Mouse (Mus musculus) neural tube, embryonic 13.5 days (tissue): Measurements from ENCODE around the gene Astn1. TPM values are rescaled to one million over a fixed set of nuclear protein-coding genes. Genes with fewer than 3 reads are reported as not detected.
A peak's percentile ranks its signal among the peaks of the same experiment; 100 is the strongest.

ENCODE experiments used
- ATAC-seq: fragments of 200-750 bp; cut with Nextera tagmentation; 2 replicates; pipeline ENCODE4 v1.8.0; 2017; ENCODE audit warnings: low read depth, mild to moderate bottlenecking, moderate TSS enrichment, moderate library complexity
- H3K27ac ChIP-seq: fragments of 300-500 bp; sonication (generic); replicated peaks from 2 replicates; pipeline ENCODE4 v1.5.1; 2015; ENCODE audit warnings: moderate library complexity, mild to moderate bottlenecking, inconsistent platforms
- H3K27me3 ChIP-seq: fragments of 300-500 bp; sonication (generic); 2 replicates; pipeline ENCODE4 v1.6.1; 2015; ENCODE audit warnings: mild to moderate bottlenecking, inconsistent platforms
- H3K36me3 ChIP-seq: fragments of 300-500 bp; sonication (generic); 2 replicates; pipeline ENCODE4 v1.6.1; 2015; ENCODE audit warnings: mild to moderate bottlenecking, inconsistent platforms
- H3K4me1 ChIP-seq: fragments of 300-500 bp; sonication (generic); replicated peaks from 2 replicates; pipeline ENCODE4 v1.6.1; 2015; ENCODE audit warnings: inconsistent platforms
- H3K4me2 ChIP-seq: fragments of 300-500 bp; sonication (generic); 2 replicates; pipeline ENCODE4 v1.6.1; 2015; ENCODE audit warnings: inconsistent platforms, mild to moderate bottlenecking, moderate library complexity
- H3K4me3 ChIP-seq: fragments of 300-500 bp; sonication (generic); 2 replicates; pipeline ENCODE4 v1.5.1; 2015; ENCODE audit warnings: mild to moderate bottlenecking, inconsistent platforms
- H3K9ac ChIP-seq: fragments of 300-500 bp; sonication (generic); 2 replicates; pipeline ENCODE4 v1.6.1; 2015; ENCODE audit warnings: moderate library complexity, mild to moderate bottlenecking, inconsistent platforms
- H3K9me3 ChIP-seq: fragments of 300-500 bp; sonication (generic); 2 replicates; pipeline ENCODE4 v1.6.1; 2016; ENCODE audit warnings: inconsistent platforms
- WGBS: fragments of 180-500 bp; shearing (Covaris S2); methylation state at CpG from one replicate; pipeline ENCODE4 v1.1.7; 2015; 5-methylcytosine and 5-hydroxymethylcytosine counted together
- polyA plus RNA-seq: library from polyadenylated mRNA; unstranded; fragments of >200 nt; fragmentation: Nextera tagmentation; extraction: Ambion mirVana; gene quantifications from 2 replicates; pipeline ENCODE4 v1.2.1, GENCODE M21; 2015

Astn1 gene
- polyA plus RNA-seq, 1 experiment from 2014 or later = 29.3 TPM

DNA sequence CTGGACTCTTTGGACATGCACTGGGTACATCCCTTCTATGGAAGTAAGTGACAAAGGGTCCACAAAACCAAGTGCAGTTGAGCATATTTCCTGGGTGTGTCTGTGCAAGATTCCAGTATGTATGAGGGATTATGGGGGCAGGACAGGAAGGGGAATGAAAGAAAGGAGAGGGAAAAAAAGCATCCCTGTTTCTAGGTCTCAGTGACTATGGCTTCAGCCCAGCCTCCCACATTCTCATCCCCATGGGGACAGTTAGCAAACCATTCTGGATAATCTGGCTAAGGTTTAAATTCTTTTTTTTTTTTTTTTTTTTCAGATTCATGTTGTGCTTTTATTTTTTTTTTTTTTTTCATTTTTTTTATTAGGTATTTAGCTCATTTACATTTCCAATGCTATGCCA lies 280.2 kb downstream of the Astn1 start:
- Histone ChIP-seq H3K9ac (no peak overlapping the region), H3K4me2 (no peak overlapping the region), H3K27ac (no peak overlapping the region), H3K36me3 (peaks cover 22% of the 10 kb centered on the region; the same call in 1 of the 2 replicates), H3K4me1 (no peaks in the 10 kb centered on the region), H3K4me3 (no peak overlapping the region), H3K9me3 (no peaks in the 10 kb centered on the region), H3K27me3 (no peaks in the 10 kb centered on the region)
- no peak for ATAC-seq

DNA sequence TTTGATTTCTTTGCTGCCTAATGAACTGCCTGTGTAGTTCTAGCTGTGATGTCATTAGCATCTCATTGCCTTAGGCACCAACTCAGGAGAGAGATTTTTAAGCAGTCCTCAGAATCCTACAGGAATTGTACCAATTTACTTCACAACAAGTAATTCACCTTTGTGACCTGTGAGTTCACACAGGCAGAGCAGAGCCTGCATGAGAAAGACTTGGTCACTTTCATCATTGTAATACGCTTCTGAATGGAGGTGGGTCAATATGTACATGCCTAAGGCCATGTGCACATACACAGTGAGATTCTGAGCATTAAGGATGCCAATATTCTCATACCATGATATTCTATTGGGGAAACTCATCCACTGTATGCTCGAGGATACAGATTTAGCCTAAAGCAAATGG lies 290.7 kb downstream of the Astn1 start:
- 85% methylated on average over 2 of the region's 2 CpGs for WGBS
- no peak overlapping the region for H3K4me3 ChIP-seq
- H3K4me1 ChIP-seq = peaks cover 8% of the 10 kb centered on the region
- H3K9me3 ChIP-seq = no peaks in the 10 kb centered on the region
- no peaks in the 10 kb centered on the region for H3K27me3 ChIP-seq
- H3K36me3 ChIP-seq = peaks cover 14% of the 10 kb centered on the region
- ATAC-seq = no peak
- no peak overlapping the region for H3K4me2 ChIP-seq
- H3K9ac ChIP-seq = no peak overlapping the region
- H3K27ac ChIP-seq = no peak overlapping the region

DNA sequence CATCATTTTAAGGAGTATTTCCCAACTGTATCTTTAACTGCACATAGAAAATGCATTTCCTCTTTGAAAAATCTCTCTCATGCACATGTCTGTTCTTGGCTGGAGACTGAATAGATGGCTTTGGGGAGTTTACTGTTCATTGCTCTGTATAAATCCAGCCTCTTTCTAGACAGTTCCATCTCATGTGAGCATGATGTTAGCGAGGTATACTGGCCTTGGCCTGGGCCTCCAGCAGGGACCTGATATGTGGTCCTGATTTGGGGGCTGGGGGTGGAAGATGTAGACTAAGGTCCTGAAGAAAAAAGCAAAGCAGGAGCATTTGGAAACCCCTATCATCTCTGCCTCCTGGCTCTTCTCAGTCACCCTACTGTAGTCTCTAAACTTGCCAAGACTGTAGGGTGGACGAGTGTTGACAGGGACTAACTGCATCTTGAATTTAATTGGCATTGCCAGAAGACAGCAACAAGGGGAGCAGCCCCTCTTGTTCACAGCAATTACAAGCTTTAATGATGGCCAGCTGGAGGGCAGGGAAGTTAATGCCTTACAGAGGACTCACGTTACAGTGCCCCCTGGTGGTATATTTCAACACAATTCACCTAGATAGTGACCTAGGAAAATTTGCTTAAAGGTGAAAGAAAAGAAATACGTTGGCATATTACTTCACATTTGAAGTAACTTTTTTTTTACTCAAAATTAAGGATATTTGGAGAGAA lies 291.9 kb downstream of the Astn1 start:
- peaks cover 26% of the 10 kb centered on the region for H3K36me3 ChIP-seq
- H3K4me2 ChIP-seq = no peak overlapping the region
- H3K9ac ChIP-seq = no peak overlapping the region
- peak; percentile 85 for ATAC-seq
- WGBS = 26% methylated on average over 4 of the region's 4 CpGs
- H3K9me3 ChIP-seq = no peaks in the 10 kb centered on the region
- H3K4me1 ChIP-seq = peaks cover 8% of the 10 kb centered on the region
- no peak overlapping the region for H3K4me3 ChIP-seq
- H3K27me3 ChIP-seq = no peaks in the 10 kb centered on the region
- H3K27ac ChIP-seq = no peak overlapping the region

DNA sequence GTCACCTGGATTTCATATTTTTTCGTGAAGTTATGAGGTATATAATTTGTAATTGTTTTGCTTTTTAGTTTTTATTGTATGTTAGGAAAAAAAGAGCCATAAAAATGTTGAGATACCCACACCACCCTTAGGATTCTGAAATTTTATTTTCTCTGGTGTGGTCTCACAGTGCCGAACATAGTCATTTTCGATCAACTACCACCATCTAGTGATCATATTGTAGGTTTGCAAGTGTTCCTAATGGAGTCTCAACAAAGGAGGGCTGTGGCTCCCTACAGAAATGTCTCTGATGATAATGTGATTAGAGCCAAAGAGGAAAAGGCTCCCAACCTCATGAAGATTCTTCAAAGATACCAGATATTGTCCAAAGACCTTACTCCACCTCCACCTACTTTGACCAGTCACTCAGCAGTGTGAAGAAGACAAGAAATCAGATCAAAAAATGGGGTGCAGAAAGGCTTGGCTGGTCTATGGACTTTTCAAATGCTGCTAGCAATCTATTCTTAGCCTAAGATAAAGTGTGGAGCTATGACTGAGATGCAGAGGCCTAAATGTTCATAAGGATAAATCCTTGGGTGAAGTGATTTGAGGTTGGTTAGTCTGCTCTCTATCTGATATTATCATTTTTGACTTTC lies 292.6 kb downstream of the Astn1 start:
- no peak overlapping the region for H3K27ac ChIP-seq
- no peaks in the 10 kb centered on the region for H3K9me3 ChIP-seq
- H3K36me3 ChIP-seq = peaks cover 33% of the 10 kb centered on the region
- peaks cover 8% of the 10 kb centered on the region for H3K4me1 ChIP-seq
- WGBS = 46% methylated on average over 3 of the region's 3 CpGs
- H3K4me2 ChIP-seq = no peak overlapping the region
- peak overlapping the region; percentile 0; the same call in 1 of the 2 replicates for H3K9ac ChIP-seq
- H3K27me3 ChIP-seq = no peaks in the 10 kb centered on the region
- H3K4me3 ChIP-seq = no peak overlapping the region
- peak; percentile 95 for ATAC-seq

DNA sequence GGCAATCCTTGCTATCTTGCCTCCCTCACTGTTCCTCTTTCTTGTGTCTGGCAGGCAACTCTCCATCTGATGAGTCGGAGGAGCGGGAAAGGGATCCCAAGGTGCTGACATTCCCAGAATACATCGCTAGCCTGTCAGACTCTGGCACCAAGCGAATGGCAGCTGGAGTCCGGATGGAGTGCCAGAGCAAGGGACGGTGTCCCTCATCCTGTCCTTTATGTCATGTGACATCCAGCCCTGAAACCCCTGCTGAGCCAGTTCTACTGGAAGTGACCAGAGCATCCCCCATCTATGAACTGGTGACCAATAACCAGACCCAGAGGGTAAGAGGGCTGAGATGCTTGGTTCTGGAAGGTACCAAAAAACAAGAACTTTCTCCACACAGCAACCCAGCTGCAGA lies 294.9 kb downstream of the Astn1 start:
- no peak overlapping the region for H3K4me3 ChIP-seq
- no peak overlapping the region for H3K9ac ChIP-seq
- H3K9me3 ChIP-seq = no peaks in the 10 kb centered on the region
- 93% methylated on average over 6 of the region's 6 CpGs for WGBS
- no peak overlapping the region for H3K4me2 ChIP-seq
- no peak for ATAC-seq
- peaks cover 38% of the 10 kb centered on the region for H3K36me3 ChIP-seq
- H3K27me3 ChIP-seq = no peaks in the 10 kb centered on the region
- H3K4me1 ChIP-seq = peaks cover 8% of the 10 kb centered on the region
- H3K27ac ChIP-seq = no peak overlapping the region

DNA sequence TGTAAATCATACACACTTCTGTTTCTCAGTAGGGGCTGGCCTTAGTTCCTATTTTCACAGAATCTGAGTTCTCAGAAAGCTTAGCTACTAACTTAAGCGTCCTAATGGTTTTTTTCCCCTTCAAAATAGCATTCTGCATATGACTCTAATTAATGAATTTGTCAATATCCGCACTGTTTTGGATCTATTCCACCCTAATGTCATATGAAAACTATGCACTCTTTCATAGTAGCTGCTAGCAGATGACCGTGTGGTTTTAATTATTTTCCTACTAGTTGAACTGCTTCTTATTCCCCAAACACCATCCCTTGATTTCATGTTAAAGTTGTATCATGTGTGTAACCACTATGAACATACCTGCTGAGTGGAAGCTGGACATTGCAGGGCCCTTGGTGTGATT lies 303.9 kb downstream of the Astn1 start:
- 89% methylated on average over 3 of the region's 3 CpGs for WGBS
- H3K4me2 ChIP-seq = no peak overlapping the region
- H3K9me3 ChIP-seq = no peaks in the 10 kb centered on the region
- H3K27ac ChIP-seq = no peak overlapping the region
- no peak for ATAC-seq
- no peak overlapping the region for H3K9ac ChIP-seq
- H3K27me3 ChIP-seq = no peaks in the 10 kb centered on the region
- peaks cover 48% of the 10 kb centered on the region for H3K36me3 ChIP-seq
- H3K4me3 ChIP-seq = no peak overlapping the region
- H3K4me1 ChIP-seq = no peaks in the 10 kb centered on the region

DNA sequence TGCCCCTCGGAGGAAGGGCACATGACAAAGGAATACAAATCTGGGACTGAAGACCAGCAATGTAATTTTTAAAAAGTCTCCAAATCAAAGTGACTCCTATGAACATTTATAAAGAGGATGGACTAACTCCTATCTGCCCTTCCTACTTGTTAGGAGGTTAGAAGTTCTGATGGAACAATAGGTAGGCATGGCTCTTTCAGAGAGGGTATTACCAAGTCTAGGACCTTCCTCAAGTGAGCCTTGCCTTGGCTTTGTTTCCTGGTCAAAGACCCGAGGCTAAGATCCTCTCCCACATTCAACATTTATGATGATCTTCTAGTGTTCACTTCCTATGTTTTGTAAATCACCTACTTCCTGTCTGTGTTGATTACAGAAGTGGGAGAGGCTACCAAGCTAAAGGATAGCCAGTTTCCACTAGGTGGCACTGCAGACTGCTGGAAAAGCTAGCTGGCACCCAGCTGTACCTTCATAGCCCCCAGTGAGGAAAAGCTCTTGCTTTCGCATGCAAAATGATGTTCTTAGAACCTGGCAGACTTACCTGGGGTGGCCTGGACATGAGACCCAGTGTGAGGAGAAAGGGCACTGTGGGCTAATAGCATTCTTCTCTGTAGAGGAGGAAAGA lies 308.0 kb downstream of the Astn1 start:
- H3K4me1 ChIP-seq = no peaks in the 10 kb centered on the region
- WGBS = 47% methylated on average over 3 of the region's 3 CpGs
- H3K27ac ChIP-seq = no peak overlapping the region
- H3K27me3 ChIP-seq = no peaks in the 10 kb centered on the region
- ATAC-seq = peak; percentile 84
- H3K36me3 ChIP-seq = peaks cover 49% of the 10 kb centered on the region
- no peaks in the 10 kb centered on the region for H3K9me3 ChIP-seq
- H3K4me3 ChIP-seq = no peak overlapping the region
- no peak overlapping the region for H3K4me2 ChIP-seq
- H3K9ac ChIP-seq = no peak overlapping the region

DNA sequence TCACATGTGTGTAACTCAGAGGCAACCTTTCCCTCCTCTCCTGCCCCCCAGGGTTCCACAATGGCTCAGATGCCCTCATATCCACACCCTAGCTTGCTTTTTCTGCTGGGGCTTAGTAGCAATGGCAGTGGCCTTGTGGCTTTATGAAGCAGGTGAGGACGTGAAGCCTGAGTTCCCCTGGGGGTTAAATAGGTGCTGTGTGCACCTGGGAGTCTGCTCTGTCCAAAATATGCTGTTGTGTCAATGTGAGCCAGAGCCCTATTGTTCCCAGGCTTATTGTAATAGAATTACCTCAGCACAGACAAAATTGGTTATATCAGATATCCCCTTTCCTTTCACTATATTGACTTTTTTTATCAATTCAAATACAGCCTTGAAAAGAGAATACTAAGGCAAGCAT lies 325.7 kb downstream of the Astn1 start:
- ATAC-seq = no peak
- Histone ChIP-seq H3K27ac (no peak overlapping the region), H3K9ac (no peak overlapping the region), H3K4me1 (no peaks in the 10 kb centered on the region), H3K36me3 (peaks cover 61% of the 10 kb centered on the region), H3K9me3 (no peaks in the 10 kb centered on the region), H3K27me3 (no peaks in the 10 kb centered on the region), H3K4me3 (no peak overlapping the region), H3K4me2 (no peak overlapping the region)
- WGBS = 63% methylated on average over 1 of the region's 1 CpGs

DNA sequence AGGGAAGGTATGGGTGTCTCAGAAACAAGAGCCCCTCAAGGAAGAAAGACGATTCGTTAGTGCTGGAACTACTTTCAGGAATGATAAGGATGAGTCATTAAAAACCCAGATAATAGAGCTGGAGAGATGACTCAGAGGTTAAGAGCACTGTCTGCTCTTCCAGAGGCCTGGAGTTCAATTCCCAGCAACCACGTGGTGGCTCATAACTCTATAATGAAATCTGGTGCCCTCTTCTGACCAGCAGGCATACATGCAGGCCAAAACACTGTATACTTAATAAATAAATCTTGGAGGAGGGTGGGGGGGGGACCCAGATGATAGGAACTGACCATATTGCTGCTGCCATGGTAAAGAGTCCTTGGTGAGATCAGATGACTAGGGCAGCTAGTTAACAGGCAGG lies 335.4 kb downstream of the Astn1 start:
- H3K27ac ChIP-seq = no peak overlapping the region
- H3K4me3 ChIP-seq = no peak overlapping the region
- 75% methylated on average over 3 of the region's 3 CpGs for WGBS
- no peaks in the 10 kb centered on the region for H3K27me3 ChIP-seq
- no peak overlapping the region for H3K9ac ChIP-seq
- no peak overlapping the region for H3K4me2 ChIP-seq
- H3K9me3 ChIP-seq = no peaks in the 10 kb centered on the region
- ATAC-seq = no peak
- H3K4me1 ChIP-seq = no peaks in the 10 kb centered on the region
- no peaks in the 10 kb centered on the region for H3K36me3 ChIP-seq

DNA sequence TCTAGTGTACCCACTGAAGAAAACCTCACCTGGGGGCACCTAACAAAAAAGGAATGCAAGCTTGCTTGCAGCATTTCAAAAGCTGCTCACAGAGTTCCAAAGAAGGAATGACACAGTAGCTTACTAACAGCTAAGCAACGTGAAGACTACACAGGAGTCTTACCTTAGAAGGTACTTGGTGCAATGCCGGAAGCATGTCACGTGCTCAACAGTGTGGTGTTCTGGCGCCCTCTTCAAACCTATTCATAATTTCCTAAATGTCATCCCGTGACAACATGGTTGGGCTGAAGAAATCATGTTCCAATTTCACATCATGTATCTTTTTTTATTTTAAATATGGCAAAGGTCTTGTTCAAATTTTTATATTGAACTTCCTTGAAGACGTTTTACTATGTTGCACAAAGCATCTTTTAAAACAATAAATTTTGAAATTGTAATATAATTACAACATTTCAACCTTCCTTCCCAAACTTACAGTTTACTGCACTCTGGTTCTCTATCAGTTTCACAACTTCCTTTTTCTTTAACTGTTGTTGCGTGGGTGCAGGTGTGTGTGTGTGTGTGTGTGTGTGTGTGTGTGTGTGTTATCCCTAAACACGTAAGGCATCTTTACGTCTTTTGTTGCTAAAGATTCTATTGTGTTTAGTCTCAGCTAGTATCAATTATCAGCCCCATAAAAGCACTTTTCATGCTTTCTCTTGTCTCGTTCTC lies 335.9 kb downstream of the Astn1 start:
- Histone ChIP-seq H3K4me2 (no peak overlapping the region), H3K4me1 (no peaks in the 10 kb centered on the region), H3K36me3 (no peaks in the 10 kb centered on the region), H3K4me3 (no peak overlapping the region), H3K27ac (no peak overlapping the region), H3K9me3 (no peaks in the 10 kb centered on the region), H3K9ac (no peak overlapping the region), H3K27me3 (no peaks in the 10 kb centered on the region)
- ATAC-seq = no peak
- 89% methylated on average over 10 of the region's 10 CpGs for WGBS

DNA sequence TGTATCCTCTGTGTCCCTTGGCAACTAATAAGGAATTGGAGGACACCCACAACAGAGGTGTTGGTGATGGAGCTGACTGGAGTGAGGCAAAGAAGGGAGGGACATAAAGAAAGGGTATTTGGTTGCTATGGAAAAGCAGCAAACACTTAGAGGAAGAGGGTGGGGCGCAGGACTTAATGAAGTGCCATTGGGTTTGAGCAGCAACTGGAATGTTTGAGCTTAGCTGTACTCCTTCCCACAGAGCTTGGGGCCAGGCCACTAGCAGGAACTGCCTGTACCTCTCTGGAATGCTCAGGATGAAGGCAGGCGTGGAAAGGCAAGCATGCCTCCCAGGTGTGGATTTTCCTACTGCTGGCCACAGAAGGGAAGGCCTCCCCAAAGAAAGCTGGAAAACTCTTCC lies 337.2 kb downstream of the Astn1 start:
- H3K4me3 ChIP-seq = no peak overlapping the region
- H3K4me2 ChIP-seq = no peak overlapping the region
- H3K27me3 ChIP-seq = no peaks in the 10 kb centered on the region
- 88% methylated on average over 2 of the region's 2 CpGs for WGBS
- no peaks in the 10 kb centered on the region for H3K4me1 ChIP-seq
- H3K27ac ChIP-seq = no peak overlapping the region
- no peaks in the 10 kb centered on the region for H3K36me3 ChIP-seq
- H3K9me3 ChIP-seq = no peaks in the 10 kb centered on the region
- no peak for ATAC-seq
- no peak overlapping the region for H3K9ac ChIP-seq

DNA sequence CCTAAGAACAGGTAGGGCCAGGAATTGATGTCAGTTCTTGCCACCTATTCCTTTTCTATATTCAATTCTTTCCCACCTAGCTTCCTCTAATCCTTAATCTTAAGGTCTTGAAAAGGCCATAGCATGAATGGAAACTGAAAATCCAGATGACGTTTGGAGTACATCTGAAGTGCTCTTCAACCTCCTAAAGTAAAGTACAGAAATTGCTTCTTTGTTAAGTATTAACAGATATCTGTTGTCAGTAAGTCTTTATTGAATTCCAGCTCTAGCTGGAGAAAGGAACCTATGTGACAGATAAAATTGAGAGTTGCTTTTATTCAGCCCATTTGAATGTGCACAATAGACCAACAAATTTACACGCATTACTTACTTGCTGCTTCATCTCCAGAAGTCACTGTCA lies 338.1 kb downstream of the Astn1 start:
- Histone ChIP-seq H3K9me3 (no peaks in the 10 kb centered on the region), H3K36me3 (no peaks in the 10 kb centered on the region)

More for the DNA sequence above, 338.1 kb downstream of the Astn1 start:
- no peak overlapping the region for H3K9ac ChIP-seq
- no peak overlapping the region for H3K4me3 ChIP-seq
- H3K4me2 ChIP-seq = no peak overlapping the region
- 65% methylated on average over 2 of the region's 2 CpGs for WGBS
- H3K27ac ChIP-seq = no peak overlapping the region
- no peaks in the 10 kb centered on the region for H3K27me3 ChIP-seq
- H3K4me1 ChIP-seq = no peaks in the 10 kb centered on the region
- ATAC-seq = no peak
